Mouse (Mus musculus) adrenal gland, adult 2 months (tissue): Measurements from ENCODE around the gene Svep1. TPM values are rescaled to one million over a fixed set of nuclear protein-coding genes. Genes with fewer than 3 reads are reported as not detected.

Experiments used
- DNase-seq: peaks from one replicate; pipeline ENCODE4 v3.0.0; 2021
- polyA plus RNA-seq: library from polyadenylated mRNA; depleted of rRNA; stranded (reverse); fragments of >200 nt; gene quantifications from 2 replicates; pipeline ENCODE4 v1.2.3, GENCODE M21; 2012
- total RNA-seq, 2 experiments: library from RNA; stranded (reverse); gene quantifications; 2 replicates each; pipeline ENCODE4 v1.2.3; 2021

The Svep1 gene
- total and polyA plus RNA-seq, 3 experiments: 2.9 to 16.7 (median 9.7) TPM

GRCm38 (mm10) chr4:58082588-58082987, 124.1 kb downstream of the Svep1 start:
- peak; percentile 70 for DNase-seq

GRCm38 (mm10) chr4:58079631-58080030, 127.0 kb downstream of the Svep1 start:
- DNase-seq: peak; percentile 37

GRCm38 (mm10) chr4:58077950-58078349, 128.7 kb downstream of the Svep1 start:
- no peak for DNase-seq

GRCm38 (mm10) chr4:58077536-58077935, 129.1 kb downstream of the Svep1 start:
- DNase-seq: no peak

- no peak for DNase-seq
Measured at GRCm38 (mm10) chr4:58072888-58073287, 133.8 kb downstream of the Svep1 start.

- DNase-seq: no peak
Measured at GRCm38 (mm10) chr4:58068886-58069285, 137.8 kb downstream of the Svep1 start.

GRCm38 (mm10) chr4:58064721-58065120, 141.9 kb downstream of the Svep1 start:
- DNase-seq: no peak

GRCm38 (mm10) chr4:58062933-58063332, 143.7 kb downstream of the Svep1 start:
- DNase-seq: no peak

- no peak for DNase-seq
Measured at GRCm38 (mm10) chr4:58055653-58056052, 151.0 kb downstream of the Svep1 start.

GRCm38 (mm10) chr4:58054441-58054840, 152.2 kb downstream of the Svep1 start:
- DNase-seq: no peak

- no peak for DNase-seq
Measured at GRCm38 (mm10) chr4:58050746-58051145, 155.9 kb downstream of the Svep1 start.

GRCm38 (mm10) chr4:58050276-58050675, 156.4 kb downstream of the Svep1 start:
- no peak for DNase-seq

GRCm38 (mm10) chr4:58044833-58045232, 161.8 kb downstream of the Svep1 start:
- DNase-seq: no peak

- no peak for DNase-seq
Measured at GRCm38 (mm10) chr4:58044356-58044755, 162.3 kb downstream of the Svep1 start.

GRCm38 (mm10) chr4:58040093-58040492, 166.6 kb downstream of the Svep1 start:
- no peak for DNase-seq

- DNase-seq: no peak
Measured at GRCm38 (mm10) chr4:58037096-58037705, 169.5 kb downstream of the Svep1 start.

- DNase-seq: no peak
Measured at GRCm38 (mm10) chr4:58034663-58035062, 172.0 kb downstream of the Svep1 start.

- DNase-seq: no peak
Measured at GRCm38 (mm10) chr4:58032714-58033113, 173.9 kb downstream of the Svep1 start.

- no peak for DNase-seq
Measured at GRCm38 (mm10) chr4:58009024-58009423, 197.6 kb downstream of the Svep1 start, which contains the start of gene Txndc8. Gene Txndc8, minus strand, starts transcription at chr4:58009124.

GRCm38 (mm10) chr4:58003501-58003900, 203.2 kb downstream of the Svep1 start:
- DNase-seq: no peak
